ENCODE assay signal across 18 mouse cellular contexts in genomic region chr17:45894166-45894565, GRCm38 (mm10).
A peak's percentile ranks its signal among the peaks of the same experiment; 100 is the strongest.
DNase-seq lines count a peak whose midpoint lies in the region.
"Had no signal": no experiment of that assay in that cellular context is flagged by ENCODE, and none has a peak within 500 bp of the region (broad histone marks: within the 10 kb centered on the region; RNA-seq: fewer than 3 reads in every experiment).

No protein-coding gene starts in this region.

- H3K27me3 ChIP-seq in limb, embryonic 10.5 days (ENCODE audit: low read depth, poor library complexity, severe bottlenecking) = peaks cover 4% of the 10 kb centered on the region; the same call in 1 of the 2 replicates
- H3K27me3 ChIP-seq: embryonic facial prominence, embryonic 13.5 days; embryonic facial prominence, embryonic 15.5 days; forebrain, embryonic 13.5 days; forebrain, embryonic 15.5 days had no signal

- 0 out of 2 replicates have a peak overlapping the region, but pooled peaks have one; percentile 53 for H3K27ac ChIP-seq in limb, embryonic 10.5 days
- H3K27ac ChIP-seq: forebrain, embryonic 13.5 days; forebrain, embryonic 15.5 days had no signal

- no peaks in the 10 kb centered on the region for H3K36me3 ChIP-seq in limb, embryonic 10.5 days
- H3K36me3 ChIP-seq: embryonic facial prominence, embryonic 13.5 days; embryonic facial prominence, embryonic 15.5 days; forebrain, embryonic 15.5 days; G1E had no signal

- H3K4me1 ChIP-seq in limb, embryonic 10.5 days = peaks cover 47% of the 10 kb centered on the region

- no peak overlapping the region for H3K4me3 ChIP-seq in limb, embryonic 10.5 days
- H3K4me3 ChIP-seq: embryonic facial prominence, embryonic 13.5 days; embryonic facial prominence, embryonic 15.5 days; forebrain, embryonic 13.5 days; forebrain, embryonic 15.5 days had no signal

- DNase-seq in 3T3-L1 (ENCODE audit: low read depth, low spot score) = peak; percentile 56
- DNase-seq in NIH3T3 (ENCODE audit: low read depth) = peak; percentile 61
- no peak for DNase-seq in limb, embryonic 10.5 days (ENCODE audit: low spot score)
- DNase-seq in adrenal gland, postnatal 25 days = no peak
- DNase-seq in adrenal gland, postnatal 36 days = no peak
- DNase-seq: B cell, adult 2 months; cerebellum, adult 11 months; cerebellum, adult 18-20 months; cerebellum, adult 8-10 months; cerebellum, adult 9-11 months; cerebellum, postnatal 14 days; cerebellum, postnatal 36 days; embryo, embryonic 11 days had no signal

- no peaks in the 10 kb centered on the region for H3K9me3 ChIP-seq in limb, embryonic 10.5 days (replicated peaks)
- H3K9me3 ChIP-seq: embryonic facial prominence, embryonic 15.5 days; forebrain, embryonic 13.5 days; forebrain, embryonic 15.5 days; G1E had no signal

- WGBS in limb, embryonic 10.5 days = 90% methylated on average over 5 of the region's 5 CpGs

Comparison
In these comparisons a context has a peak if more than half of its experiments do, and no peak if none do; other contexts are left out.
1. DNase-seq: peak in 3T3-L1 (single experiment) and NIH3T3 (single experiment); none in limb, embryonic 10.5 days (single experiment), adrenal gland, postnatal 25 days (single experiment) and adrenal gland, postnatal 36 days (0 of 2).